Mouse (Mus musculus) CH12.LX (cell line): ENCODE data around the gene Mpzl1. TPM values are rescaled to one million over a fixed set of nuclear protein-coding genes. Genes with fewer than 3 reads are reported as not detected.

Source experiments
- DNase-seq: peaks from one replicate; pipeline ENCODE4 v3.0.0-alpha.2; 2013; ENCODE audit errors: extremely low read depth
- H3K27ac ChIP-seq: 2 replicates; pipeline ENCODE4 v1.5.1; 2012; ENCODE audit warnings: low read depth, mild to moderate bottlenecking, control low read depth, moderate library complexity; ENCODE audit not compliant: insufficient read depth
- H3K27me3 ChIP-seq: replicated peaks from 2 replicates; pipeline ENCODE3; 2012; ENCODE audit warnings: inconsistent platforms
- H3K36me3 ChIP-seq, 2 experiments: replicated peaks in 1 of 2; 2 replicates each; pipeline versions ENCODE3 to v1.6.1; 2012; ENCODE audit warnings: inconsistent platforms in 1 of 2, low read length in 1 of 2, mild to moderate bottlenecking in 1 of 2, mixed read lengths in 1 of 2, moderate library complexity in 1 of 2; ENCODE audit not compliant: control insufficient read depth in 1 of 2, insufficient read depth in 1 of 2
- H3K4me1 ChIP-seq, 2 experiments: 2 replicates each; pipeline ENCODE4 v1.6.1; 2012; ENCODE audit warnings: inconsistent platforms in 1 of 2, moderate library complexity in 1 of 2; ENCODE audit not compliant: insufficient read depth in 2 of 2, control insufficient read depth in 1 of 2
- H3K4me2 ChIP-seq: 2 replicates; pipeline ENCODE4 v1.6.1; 2012; ENCODE audit warnings: low read depth, mild to moderate bottlenecking, control low read depth; ENCODE audit not compliant: poor library complexity, insufficient read depth, severe bottlenecking
- H3K4me3 ChIP-seq, 3 experiments: fragments of 150-350 bp in 1 of 3; sonication (generic) in 1 of 3; replicated peaks in 1 of 3; 2 replicates each; pipeline versions ENCODE3 to v1.5.1; 2011 to 2012; ENCODE audit warnings: low read depth in 2 of 3, low read length in 2 of 3, mild to moderate bottlenecking in 2 of 3, moderate library complexity in 2 of 3, control low read depth in 1 of 3, improper control_type of control experiment in 1 of 3, inconsistent platforms in 1 of 3, mixed read lengths in 1 of 3; ENCODE audit not compliant: poor library complexity in 1 of 3
- H3K79me2 ChIP-seq: replicated peaks from 2 replicates; pipeline ENCODE4 v1.6.1; 2012; ENCODE audit warnings: mild to moderate bottlenecking, moderate library complexity; ENCODE audit not compliant: control insufficient read depth, poor library complexity, insufficient read depth, severe bottlenecking; ENCODE audit errors: extremely low read depth
- H3K9ac ChIP-seq: 2 replicates; pipeline ENCODE4 v1.6.1; 2012; ENCODE audit warnings: low read depth, mild to moderate bottlenecking, control low read depth, moderate library complexity; ENCODE audit not compliant: insufficient read depth
- H3K9me3 ChIP-seq: replicated peaks from 2 replicates; pipeline ENCODE3; 2012; ENCODE audit warnings: low read length, inconsistent platforms, mixed read lengths
- BHLHE40 ChIP-seq: IDR thresholded peaks from 2 replicates; pipeline ENCODE4 v1.6.1; 2011; ENCODE audit warnings: mild to moderate bottlenecking, low read depth, low read length, improper control_type of control experiment
- E2F4 ChIP-seq: IDR thresholded peaks from 2 replicates; pipeline ENCODE4 v1.6.1; 2011; ENCODE audit warnings: low read depth, low read length, improper control_type of control experiment; ENCODE audit not compliant: insufficient replicate concordance
- EP300 ChIP-seq: IDR thresholded peaks from 2 replicates; pipeline ENCODE4 v1.6.1; 2011; ENCODE audit warnings: low read length, improper control_type of control experiment
- ETS1 ChIP-seq: conservative IDR thresholded peaks from 2 replicates; pipeline ENCODE4 v1.6.1; 2012; ENCODE audit warnings: low read depth, mild to moderate bottlenecking, inconsistent platforms, low read length, improper control_type of control experiment, moderate library complexity
- GABPA ChIP-seq: IDR thresholded peaks from 2 replicates; pipeline ENCODE4 v1.6.1; 2012; ENCODE audit warnings: low read depth, low read length, improper control_type of control experiment, inconsistent platforms; ENCODE audit not compliant: insufficient replicate concordance
- HCFC1 ChIP-seq: IDR thresholded peaks from 2 replicates; pipeline ENCODE4 v1.6.1; 2012; ENCODE audit warnings: low read depth, mild to moderate bottlenecking, inconsistent platforms, low read length, improper control_type of control experiment
- IRF4 ChIP-seq: IDR thresholded peaks from 2 replicates; pipeline ENCODE4 v1.6.1; 2014; ENCODE audit warnings: low read depth, mild to moderate bottlenecking, inconsistent platforms, low read length, improper control_type of control experiment
- JUN ChIP-seq: IDR thresholded peaks from 2 replicates; pipeline ENCODE4 v1.6.1; 2011; ENCODE audit warnings: low read depth, mild to moderate bottlenecking, low read length, improper control_type of control experiment, moderate library complexity; ENCODE audit not compliant: insufficient read depth
- MAFK ChIP-seq: IDR thresholded peaks from 2 replicates; pipeline ENCODE4 v1.6.1; 2011; ENCODE audit warnings: low read length, improper control_type of control experiment; ENCODE audit not compliant: insufficient replicate concordance
- MEF2A ChIP-seq: IDR thresholded peaks from 2 replicates; pipeline ENCODE4 v1.6.1; 2014; ENCODE audit warnings: low read depth, mild to moderate bottlenecking, inconsistent platforms, low read length, improper control_type of control experiment, borderline replicate concordance
- NRF1 ChIP-seq: IDR thresholded peaks from 2 replicates; pipeline ENCODE4 v1.6.1; 2014; ENCODE audit warnings: low read depth, mild to moderate bottlenecking, inconsistent platforms, low read length, improper control_type of control experiment, moderate library complexity
- PAX5 ChIP-seq: IDR thresholded peaks from 2 replicates; pipeline ENCODE4 v1.6.1; 2012; ENCODE audit warnings: low read length, inconsistent platforms, mixed read lengths
- POLR2A ChIP-seq: IDR thresholded peaks from 2 replicates; pipeline ENCODE4 v1.6.1; 2011; ENCODE audit warnings: low read depth, mild to moderate bottlenecking, improper control_type of control experiment, low read length
- RAD21 ChIP-seq: IDR thresholded peaks from 2 replicates; pipeline ENCODE4 v1.6.1; 2011; ENCODE audit warnings: low read depth, mild to moderate bottlenecking, low read length, improper control_type of control experiment, moderate library complexity
- RCOR1 ChIP-seq: conservative IDR thresholded peaks from 2 replicates; pipeline ENCODE4 v1.6.1; 2012; ENCODE audit warnings: low read depth, mild to moderate bottlenecking, inconsistent platforms, low read length, improper control_type of control experiment
- SMC3 ChIP-seq: IDR thresholded peaks from 2 replicates; pipeline ENCODE4 v1.6.1; 2011; ENCODE audit warnings: low read depth, low read length, improper control_type of control experiment
- TCF12 ChIP-seq: IDR thresholded peaks from 2 replicates; pipeline ENCODE4 v1.6.1; 2014; ENCODE audit warnings: low read depth, mild to moderate bottlenecking, inconsistent platforms, low read length, improper control_type of control experiment
- USF2 ChIP-seq: conservative IDR thresholded peaks from 2 replicates; pipeline ENCODE4 v1.6.1; 2011; ENCODE audit warnings: low read depth, low read length, improper control_type of control experiment
- dilution Hi-C: fragments of 300-500 bp; cut with MboI; formaldehyde crosslinking; loops from 2 replicates; pipeline ENCODE4 v1.14.3; 2020; ENCODE audit warnings: low sequenced_read_pairs; ENCODE audit not compliant: extremely low pct_unique_long_range_greater_than_20kb, extremely low pct_ligation_motif_present
- in situ Hi-C: fragments of 300-500 bp; cut with MboI; formaldehyde crosslinking; loops from 3 replicates; pipeline ENCODE4 v1.14.3; 2019; ENCODE audit warnings: low sequenced_read_pairs, low pct_ligation_motif_present, low pct_unique_long_range_greater_than_20kb, mixed read lengths
- polyA plus RNA-seq: library from polyadenylated mRNA; unstranded; fragments of >175 nt; gene quantifications from 2 replicates; pipeline ENCODE4 v1.2.1, GENCODE M21; 2012; ENCODE audit warnings: low read depth; ENCODE audit not compliant: insufficient read length
- total RNA-seq, 2 experiments: library from RNA; depleted of rRNA; stranded (reverse); fragments of 300-350 nt in 1 of 2; fragments of >200 nt in 1 of 2; gene quantifications; 2 replicates each; pipeline ENCODE4 v1.2.3; 2012 to 2014

Gene Mpzl1
- total and polyA plus RNA-seq, 3 experiments, result 2.8 to 6.7 (median 6.5) TPM

DNA sequence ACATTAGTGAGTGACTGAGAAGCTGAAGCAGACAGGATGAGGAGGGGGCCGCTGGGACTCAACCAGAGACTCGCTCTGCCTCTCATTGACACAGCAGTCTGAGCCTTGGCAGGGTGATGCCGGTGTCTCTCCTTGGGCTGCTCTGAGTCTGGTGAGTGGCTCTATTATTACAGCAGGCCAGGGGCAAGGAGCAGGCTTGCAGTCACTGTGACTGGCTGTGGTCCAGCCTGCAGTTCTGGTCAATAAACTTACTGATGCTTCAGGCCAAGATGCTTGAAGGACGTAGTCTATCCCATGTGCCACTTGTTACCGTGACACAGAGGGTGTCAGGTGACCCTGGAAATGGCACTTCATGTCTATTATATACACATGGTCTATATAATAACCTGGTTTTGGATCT, 31.4 kb upstream of the Mpzl1 start:
- peaks cover 16 to 57% of the 10 kb centered on the region in 2 experiments for H3K4me1 ChIP-seq
- in situ Hi-C loops (loop anchor here (25.0 kb wide), 1 partner anchor 497 kb away; no protein-coding TSS in a partner anchor), dilution Hi-C loops (no loop called here)
- no peaks in the 10 kb centered on the region for H3K9me3 ChIP-seq
- peaks cover 16 to 89% of the 10 kb centered on the region in 2 experiments for H3K36me3 ChIP-seq
- H3K4me2 ChIP-seq, result no peak overlapping the region
- no peak overlapping the region for H3K27ac ChIP-seq
- H3K4me3 ChIP-seq, result no peak overlapping the region
- no peak for DNase-seq
- H3K9ac ChIP-seq, result no peak overlapping the region
- no peaks in the 10 kb centered on the region for H3K79me2 ChIP-seq
- no peaks in the 10 kb centered on the region for H3K27me3 ChIP-seq
- TF ChIP-seq EP300 (no peak), HCFC1 (no peak), MAFK (no peak), GABPA (no peak), RAD21 (no peak), NRF1 (no peak)

- Histone ChIP-seq H3K4me3 (peak overlapping the region in 1 of 3 experiments; percentile 4), H3K36me3 (peaks cover 19 to 93% of the 10 kb centered on the region in 2 experiments), H3K4me1 (peaks cover 16 to 49% of the 10 kb centered on the region in 2 experiments), H3K9ac (no peak overlapping the region), H3K79me2 (no peaks in the 10 kb centered on the region), H3K27ac (peak overlapping the region; percentile 10)
- in situ Hi-C loops (loop anchor here (5.0 to 25.0 kb wide), 3 partner anchors 74 to 499 kb away; no protein-coding TSS in a partner anchor), dilution Hi-C loops (no loop called here)
- TF ChIP-seq USF2, result no peak
- TF ChIP-seq NRF1, result peak; percentile 52
- no peak for TF ChIP-seq JUN
- TF ChIP-seq, all 38 proteins: peak for 1
- Histone ChIP-seq H3K9me3 (no peaks in the 10 kb centered on the region), H3K4me2 (no peak overlapping the region), H3K27me3 (no peaks in the 10 kb centered on the region)
- peak; percentile 29 for DNase-seq
These were observed 28.9 kb upstream of the Mpzl1 start for GRCm38 (mm10) chr1:165663277-165663676.

- dilution Hi-C loops (no loop called here), in situ Hi-C loops (loop anchor here (5.0 to 25.0 kb wide), 3 partner anchors 75 to 500 kb away; no protein-coding TSS in a partner anchor)
- Histone ChIP-seq H3K36me3 (peaks cover 25 to 93% of the 10 kb centered on the region in 2 experiments), H3K4me1 (peaks cover 16 to 49% of the 10 kb centered on the region in 2 experiments), H3K4me3 (no peak overlapping the region), H3K27me3 (no peaks in the 10 kb centered on the region), H3K9ac (no peak overlapping the region), H3K9me3 (peaks cover 1% of the 10 kb centered on the region), H3K27ac (no peak overlapping the region), H3K4me2 (no peak overlapping the region), H3K79me2 (no peaks in the 10 kb centered on the region)
- TF ChIP-seq RCOR1, result no peak
- peak; percentile 19; the same call in 1 of the 2 replicates for TF ChIP-seq ETS1
- no peak for TF ChIP-seq SMC3
- TF ChIP-seq PAX5, result no peak
- peak; percentile 88 for TF ChIP-seq BHLHE40
- TF ChIP-seq E2F4, result no peak
- peak; percentile 91 for TF ChIP-seq MEF2A
- peak; percentile 34; the same call in 1 of the 2 replicates for TF ChIP-seq IRF4
- TF ChIP-seq EP300, result 0 out of 2 replicates have a peak, but pooled peaks have one; percentile 8
- TF ChIP-seq POLR2A, result 0 out of 2 replicates have a peak, but pooled peaks have one; percentile 19
- TF ChIP-seq USF2, result no peak
- no peak for TF ChIP-seq TCF12
- no peak for TF ChIP-seq MAFK
- DNase-seq, result peak; percentile 46
These were observed 28.3 kb upstream of the Mpzl1 start for GRCm38 (mm10) chr1:165662426-165663192.
